Mouse (Mus musculus): ENCODE results near the gene Obox3. TPM values are rescaled to one million over a fixed set of nuclear protein-coding genes. Genes with fewer than 3 reads are reported as not detected.

The Obox3 gene
- not detected in 2 replicates for polyA plus RNA-seq (2012; rRNA removed)

GRCm38 (mm10) chr7:15639802-15640201, at the start of gene Obox3:
Gene Obox3 (minus strand): TSS chr7:15639902.

Other genes with a start within 250 kb of the Obox3 start
- gene Obox5, start 110.2 kb upstream of the Obox3 start, polyA plus RNA-seq (2012; rRNA removed), result not detected in 2 replicates
- not detected in 2 replicates for gene Obox6, start 199.8 kb upstream of the Obox3 start, polyA plus RNA-seq (2012; rRNA removed)
- not detected in 2 replicates for gene Crx, start 240.1 kb upstream of the Obox3 start, polyA plus RNA-seq (2012; rRNA removed)
- gene Crxos, start 242.7 kb upstream of the Obox3 start, polyA plus RNA-seq (2012; rRNA removed), result not detected in 2 replicates

Data from colon, adult 2 months (tissue).